Mouse (Mus musculus) intestine, postnatal 0 days (tissue): ENCODE measurements around the gene Ankrd63. TPM values are rescaled to one million over a fixed set of nuclear protein-coding genes. Genes with fewer than 3 reads are reported as not detected.
"Not testable (repeated sequence)": the region's sequence is repeated elsewhere in the genome, so short reads cannot be mapped to it uniquely, and the experiment has no call there.

Experiments
- ATAC-seq: fragments of 200-750 bp; cut with Nextera tagmentation; 2 replicates; pipeline ENCODE4 v1.8.0; 2017; ENCODE audit warnings: mild to moderate bottlenecking, moderate TSS enrichment, moderate library complexity
- H3K27ac ChIP-seq: fragments of 300-500 bp; sonication (generic); 2 replicates; pipeline ENCODE4 v1.5.1; 2014; ENCODE audit warnings: mild to moderate bottlenecking, low read depth, low read length, moderate library complexity
- H3K27me3 ChIP-seq: fragments of 300-500 bp; sonication (generic); replicated peaks from 2 replicates; pipeline ENCODE4 v1.6.1; 2014; ENCODE audit warnings: low read length, mixed read lengths; ENCODE audit not compliant: control insufficient read depth, insufficient read depth
- H3K36me3 ChIP-seq: fragments of 300-500 bp; sonication (generic); 2 replicates; pipeline ENCODE4 v1.6.1; 2014; ENCODE audit warnings: mild to moderate bottlenecking, moderate library complexity; ENCODE audit not compliant: control insufficient read depth, insufficient read depth
- H3K4me1 ChIP-seq: fragments of 300-500 bp; sonication (generic); replicated peaks from 2 replicates; pipeline ENCODE4 v1.6.1; 2014; ENCODE audit warnings: antibody characterized with exemption, low read length, mixed read lengths; ENCODE audit not compliant: control insufficient read depth, insufficient read depth
- H3K4me2 ChIP-seq: fragments of 300-500 bp; sonication (generic); replicated peaks from 2 replicates; pipeline ENCODE4 v1.6.1; 2014; ENCODE audit warnings: low read depth, mild to moderate bottlenecking, moderate library complexity
- H3K4me3 ChIP-seq: fragments of 300-500 bp; sonication (generic); 2 replicates; pipeline ENCODE4 v1.5.1; 2014; ENCODE audit warnings: low read depth, low read length
- H3K9ac ChIP-seq: fragments of 300-500 bp; sonication (generic); 2 replicates; pipeline ENCODE4 v1.6.1; 2014; ENCODE audit warnings: mild to moderate bottlenecking, low read depth, low read length
- H3K9me3 ChIP-seq: fragments of 300-500 bp; sonication (generic); 2 replicates; pipeline ENCODE4 v1.6.1; 2016; ENCODE audit warnings: mixed run types; ENCODE audit not compliant: control insufficient read depth
- CTCF ChIP-seq: sonication (generic); IDR thresholded peaks from 2 replicates; pipeline ENCODE4 v1.5.1; 2016; ENCODE audit warnings: low read depth, mild to moderate bottlenecking, control low read depth, antibody characterized with exemption, moderate library complexity
- WGBS: fragments of 180-500 bp; shearing (Covaris S2); extraction: QIAGEN DNeasy Blood & Tissue Kit; methylation state at CpG from one replicate; pipeline ENCODE4 v1.1.7; 2014; 5-methylcytosine and 5-hydroxymethylcytosine counted together
- polyA plus RNA-seq: library from polyadenylated mRNA; unstranded; fragments of >200 nt; fragmentation: Nextera tagmentation; extraction: Ambion mirVana; gene quantifications from 2 replicates; pipeline ENCODE4 v1.2.1, GENCODE M21; 2015

Ankrd63 gene
- polyA plus RNA-seq, 1 experiment from 2014 or later: 0.65 TPM

DNA sequence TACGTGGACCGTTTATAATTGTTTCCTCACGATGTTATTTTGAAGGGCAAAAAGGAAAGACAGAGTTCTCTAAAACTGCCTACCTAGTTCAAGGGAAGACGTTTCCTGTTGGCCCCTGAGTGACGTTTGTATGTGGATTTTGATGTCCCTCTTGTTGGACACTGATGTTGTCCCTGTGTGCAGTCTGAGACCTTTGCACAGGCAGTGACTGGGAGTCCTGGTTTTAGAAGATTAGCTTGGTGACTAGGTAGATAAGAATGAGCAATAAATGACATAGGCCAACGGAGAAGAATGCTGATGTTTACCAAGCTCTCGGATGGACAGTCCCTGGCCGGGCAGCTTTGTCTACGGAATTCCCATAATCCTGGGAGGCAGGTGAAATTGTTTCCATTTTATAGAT lies 41.9 kb downstream of the Ankrd63 start:
- H3K4me2 ChIP-seq: no peak overlapping the region
- no peaks in the 10 kb centered on the region for H3K27me3 ChIP-seq
- no peaks in the 10 kb centered on the region for H3K9me3 ChIP-seq
- H3K4me1 ChIP-seq: peaks cover 20% of the 10 kb centered on the region
- no peak overlapping the region for H3K9ac ChIP-seq
- no peak overlapping the region for H3K27ac ChIP-seq
- peak; percentile 40; the same call in 1 of the 2 replicates for ATAC-seq
- no peak overlapping the region for H3K4me3 ChIP-seq
- H3K36me3 ChIP-seq: no peaks in the 10 kb centered on the region
- no peak for TF ChIP-seq CTCF
- 39% methylated on average over 9 of the region's 9 CpGs for WGBS

DNA sequence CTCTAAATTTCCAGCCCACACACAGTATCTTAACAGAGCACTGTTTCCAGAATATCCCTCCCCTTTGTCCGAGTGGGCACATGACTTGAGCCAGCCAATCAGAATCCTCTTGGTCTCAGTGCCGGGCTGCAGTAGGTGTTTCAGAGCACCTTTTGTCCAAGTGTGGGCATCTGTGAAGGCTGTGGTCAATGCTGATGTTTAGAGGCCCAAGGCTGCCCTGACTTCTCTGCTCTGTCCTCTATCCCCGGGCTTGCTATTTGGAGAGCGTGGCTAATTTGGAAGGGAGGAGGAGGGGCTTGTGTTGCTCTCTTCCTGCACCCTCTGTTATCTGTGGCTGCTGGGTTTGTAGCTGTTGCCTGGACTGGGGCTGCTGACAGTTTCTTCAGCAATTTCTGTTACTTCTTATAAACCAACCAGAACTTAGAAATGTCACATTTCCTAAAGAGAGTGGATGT lies 43.7 kb downstream of the Ankrd63 start:
- 1% methylated on average over 4 of the region's 4 CpGs for WGBS
- no peak for ATAC-seq
- peaks cover 27% of the 10 kb centered on the region for H3K4me1 ChIP-seq

DNA sequence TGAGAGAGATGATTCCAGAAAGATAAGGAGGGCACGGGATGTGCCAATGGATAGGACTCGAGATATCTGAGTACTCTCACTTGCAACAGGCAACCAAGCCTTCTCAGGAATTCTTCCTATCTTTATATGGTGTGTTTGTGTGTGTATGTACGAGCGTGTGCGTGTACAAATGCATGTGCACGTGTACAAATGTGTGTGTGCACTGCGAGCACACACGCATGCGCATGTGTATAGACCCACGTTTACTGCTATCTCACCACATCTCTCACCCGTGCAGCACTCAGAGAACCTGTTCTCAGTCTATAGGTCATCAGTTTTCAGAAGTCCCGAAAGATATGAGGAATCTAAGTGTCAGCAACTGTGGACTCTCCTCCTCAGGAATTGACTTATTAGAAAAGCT lies 44.3 kb downstream of the Ankrd63 start:
- no peak overlapping the region for H3K27ac ChIP-seq
- ATAC-seq: no peak
- TF ChIP-seq CTCF: no peak

More for the DNA sequence above, 43.7 kb downstream of the Ankrd63 start:
- H3K27me3 ChIP-seq: no peaks in the 10 kb centered on the region
- H3K36me3 ChIP-seq: no peaks in the 10 kb centered on the region
- H3K4me3 ChIP-seq: peak overlapping the region; percentile 21; the same call in 1 of the 2 replicates
- H3K27ac ChIP-seq: no peak overlapping the region
- H3K9ac ChIP-seq: no peak overlapping the region
- peak overlapping the region; percentile 63 for H3K4me2 ChIP-seq
- TF ChIP-seq CTCF: no peak
- no peaks in the 10 kb centered on the region for H3K9me3 ChIP-seq

DNA sequence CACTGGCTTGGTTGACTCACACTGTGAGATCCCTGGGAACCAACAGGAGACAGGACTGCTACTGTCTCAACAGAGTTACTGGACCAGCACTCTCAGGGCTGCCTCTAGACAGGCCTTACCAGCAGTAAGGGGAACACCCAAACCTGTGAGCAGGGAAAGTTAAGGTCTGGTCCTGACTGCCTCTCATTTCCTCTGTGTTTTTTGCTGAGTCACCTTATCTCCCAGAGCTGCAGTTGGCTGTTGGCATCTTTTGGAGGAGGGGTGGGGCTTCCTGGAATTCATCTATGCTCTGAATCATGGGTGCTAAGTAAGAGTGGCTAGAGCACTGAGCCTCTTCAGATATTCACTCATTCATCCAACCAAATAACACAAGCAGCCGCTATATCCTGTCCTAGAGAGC lies 44.7 kb downstream of the Ankrd63 start:
- ATAC-seq: no peak
- Histone ChIP-seq H3K27me3 (no peaks in the 10 kb centered on the region), H3K4me1 (peaks cover 27% of the 10 kb centered on the region), H3K27ac (no peak overlapping the region), H3K9me3 (no peaks in the 10 kb centered on the region), H3K4me3 (no peak overlapping the region), H3K9ac (no peak overlapping the region), H3K4me2 (no peak overlapping the region), H3K36me3 (no peaks in the 10 kb centered on the region)
- WGBS: 39% methylated on average over 1 of the region's 1 CpGs
- TF ChIP-seq CTCF: no peak

More for the DNA sequence above, 44.3 kb downstream of the Ankrd63 start:
- H3K4me2 ChIP-seq: peak overlapping the region; percentile 63
- WGBS: 66% methylated on average over 12 of the region's 12 CpGs
- H3K36me3 ChIP-seq: no peaks in the 10 kb centered on the region
- H3K9ac ChIP-seq: no peak overlapping the region
- no peaks in the 10 kb centered on the region for H3K27me3 ChIP-seq
- no peaks in the 10 kb centered on the region for H3K9me3 ChIP-seq
- no peak overlapping the region for H3K4me3 ChIP-seq
- peaks cover 27% of the 10 kb centered on the region for H3K4me1 ChIP-seq

DNA sequence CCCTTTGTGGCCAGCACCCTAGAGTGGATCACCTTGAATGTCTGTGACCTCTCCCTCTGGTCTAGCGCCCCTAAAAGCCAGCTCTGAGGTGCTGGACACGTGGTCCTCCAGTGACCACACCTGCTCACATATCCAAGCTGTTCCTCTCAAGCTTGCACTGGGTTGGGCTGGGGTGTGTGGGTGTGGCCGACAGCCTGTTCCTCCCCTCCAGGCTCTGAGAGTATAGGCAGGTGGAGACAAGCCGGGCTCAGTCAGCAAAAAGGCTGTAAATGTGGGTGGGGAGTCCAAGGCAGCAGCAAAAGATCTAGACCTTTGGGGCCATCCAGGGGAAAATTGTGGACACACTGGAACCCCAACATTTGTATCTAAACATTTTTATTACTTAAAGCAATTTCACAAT lies 45.3 kb downstream of the Ankrd63 start:
- H3K36me3 ChIP-seq: no peaks in the 10 kb centered on the region
- H3K9me3 ChIP-seq: no peaks in the 10 kb centered on the region
- TF ChIP-seq CTCF: no peak
- no peak overlapping the region for H3K4me2 ChIP-seq
- no peak overlapping the region for H3K9ac ChIP-seq
- peak; percentile 78 for ATAC-seq
- no peak overlapping the region for H3K27ac ChIP-seq
- peaks cover 25% of the 10 kb centered on the region for H3K4me1 ChIP-seq
- 17% methylated on average over 4 of the region's 4 CpGs for WGBS
- no peaks in the 10 kb centered on the region for H3K27me3 ChIP-seq
- H3K4me3 ChIP-seq: no peak overlapping the region

DNA sequence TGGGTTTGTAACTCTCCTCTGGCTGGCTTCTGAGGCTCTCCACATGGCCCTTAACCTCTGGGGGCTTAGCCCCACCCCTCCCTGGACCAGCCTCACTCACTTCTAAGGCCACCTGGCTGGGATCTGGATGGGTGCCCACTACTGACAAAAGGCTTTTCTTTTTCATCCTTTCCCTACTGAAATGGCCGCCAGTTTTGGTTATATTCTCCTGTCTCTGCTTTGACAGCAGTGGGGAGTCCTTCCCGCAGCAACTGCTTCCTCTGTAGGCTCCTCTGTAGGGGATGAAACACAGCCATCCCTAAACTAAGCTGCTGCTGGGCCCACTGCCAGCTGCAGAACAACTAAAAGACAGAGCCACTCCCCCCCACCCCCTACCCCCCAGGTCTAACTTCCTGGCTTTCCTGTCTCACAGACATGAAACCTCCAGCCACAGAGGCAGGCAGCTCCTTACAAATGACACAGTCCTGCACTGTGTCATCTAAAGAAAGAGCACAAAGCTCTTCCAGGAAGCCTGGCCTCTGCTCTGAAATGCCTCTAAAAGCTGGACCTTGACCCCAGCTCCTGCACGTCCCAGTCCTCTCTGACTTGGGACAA lies 47.0 kb downstream of the Ankrd63 start:
- H3K4me1 ChIP-seq: peaks cover 23% of the 10 kb centered on the region
- peak overlapping the region; percentile 74 for H3K27ac ChIP-seq
- H3K4me2 ChIP-seq: 0 out of 2 replicates have a peak overlapping the region, but pooled peaks have one; percentile 0
- H3K9me3 ChIP-seq: no peaks in the 10 kb centered on the region
- H3K27me3 ChIP-seq: no peaks in the 10 kb centered on the region
- no peak overlapping the region for H3K9ac ChIP-seq
- no peak overlapping the region for H3K4me3 ChIP-seq
- H3K36me3 ChIP-seq: no peaks in the 10 kb centered on the region
- TF ChIP-seq CTCF: no peak
- ATAC-seq: peak; percentile 72
- 7% methylated on average over 3 of the region's 3 CpGs for WGBS

DNA sequence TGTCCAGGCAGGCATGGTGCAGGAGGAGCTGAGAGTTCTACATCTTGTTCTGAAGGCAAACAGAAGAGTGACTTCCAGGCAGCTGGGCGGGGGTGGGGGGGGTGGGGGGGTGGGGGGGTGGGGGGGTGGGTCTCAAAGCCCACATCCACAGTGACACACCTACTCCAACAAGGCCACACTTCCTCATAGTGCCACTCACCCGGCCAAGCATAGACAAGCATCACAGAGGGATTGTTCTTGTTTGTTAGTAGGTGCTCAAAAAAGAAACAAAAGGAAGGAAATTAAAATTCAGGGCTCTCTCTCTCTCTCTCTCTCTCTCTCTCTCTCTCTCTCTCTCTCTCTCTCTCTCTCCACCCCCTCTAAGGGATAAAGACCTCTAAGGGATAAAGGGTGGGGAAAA lies 53.1 kb downstream of the Ankrd63 start:
- H3K4me3 ChIP-seq, H3K9me3 ChIP-seq, H3K9ac ChIP-seq, H3K36me3 ChIP-seq, H3K4me2 ChIP-seq, H3K4me1 ChIP-seq, ATAC-seq, H3K27ac ChIP-seq, H3K27me3 ChIP-seq: not testable (repeated sequence)
- 38% methylated on average over 1 of the region's 2 CpGs for WGBS

Other genes with a start within 250 kb of the Ankrd63 start
- gene Srp14, start 224.3 kb downstream of the Ankrd63 start, polyA plus RNA-seq: 164 and 168 TPM in 2 replicates
- 1.4 and 1.7 TPM in 2 replicates for gene Bmf, start 154.3 kb downstream of the Ankrd63 start, polyA plus RNA-seq
- gene Bub1b, start 105.8 kb downstream of the Ankrd63 start, polyA plus RNA-seq: 8.9 and 9.9 TPM in 2 replicates
- gene Pak6, start 40.7 kb downstream of the Ankrd63 start, polyA plus RNA-seq: 0.90 and 1.4 TPM in 2 replicates
- 0.59 and 0.76 TPM in 2 replicates for gene Plcb2, start 24.5 kb upstream of the Ankrd63 start, polyA plus RNA-seq
- 24.7 and 26.2 TPM in 2 replicates for gene Inafm2, start 41.8 kb upstream of the Ankrd63 start, polyA plus RNA-seq
- 0.77 and 1.2 TPM in 2 replicates for gene Ccdc9b, start 58.7 kb upstream of the Ankrd63 start, polyA plus RNA-seq
- 66.7 and 88.7 TPM in 2 replicates for gene Phgr1, start 68.8 kb upstream of the Ankrd63 start, polyA plus RNA-seq
- 2.5 and 3.1 TPM in 2 replicates for gene Disp2, start 75.8 kb upstream of the Ankrd63 start, polyA plus RNA-seq
- gene Knstrn, start 110.0 kb upstream of the Ankrd63 start, polyA plus RNA-seq: 21.9 and 26.4 TPM in 2 replicates
- gene Ivd, start 158.0 kb upstream of the Ankrd63 start, polyA plus RNA-seq: 13.4 and 14.2 TPM in 2 replicates
- gene Bahd1, start 196.4 kb upstream of the Ankrd63 start, polyA plus RNA-seq: 6.1 and 8.9 TPM in 2 replicates
- gene Chst14, start 222.5 kb upstream of the Ankrd63 start, polyA plus RNA-seq: 6.7 and 7.4 TPM in 2 replicates